Mouse (Mus musculus) liver, postnatal 0 days (tissue): Measurements from ENCODE around the gene Cdk5r2.

Source experiments
- CTCF ChIP-seq: sonication (generic); IDR thresholded peaks from 2 replicates; pipeline ENCODE4 v1.5.1; 2016; ENCODE audit warnings: antibody characterized with exemption, low read depth
- EP300 ChIP-seq: IDR thresholded peaks from 2 replicates; pipeline ENCODE4 v1.6.1; 2016; ENCODE audit warnings: antibody characterized with exemption, low read depth, mild to moderate bottlenecking

DNA sequence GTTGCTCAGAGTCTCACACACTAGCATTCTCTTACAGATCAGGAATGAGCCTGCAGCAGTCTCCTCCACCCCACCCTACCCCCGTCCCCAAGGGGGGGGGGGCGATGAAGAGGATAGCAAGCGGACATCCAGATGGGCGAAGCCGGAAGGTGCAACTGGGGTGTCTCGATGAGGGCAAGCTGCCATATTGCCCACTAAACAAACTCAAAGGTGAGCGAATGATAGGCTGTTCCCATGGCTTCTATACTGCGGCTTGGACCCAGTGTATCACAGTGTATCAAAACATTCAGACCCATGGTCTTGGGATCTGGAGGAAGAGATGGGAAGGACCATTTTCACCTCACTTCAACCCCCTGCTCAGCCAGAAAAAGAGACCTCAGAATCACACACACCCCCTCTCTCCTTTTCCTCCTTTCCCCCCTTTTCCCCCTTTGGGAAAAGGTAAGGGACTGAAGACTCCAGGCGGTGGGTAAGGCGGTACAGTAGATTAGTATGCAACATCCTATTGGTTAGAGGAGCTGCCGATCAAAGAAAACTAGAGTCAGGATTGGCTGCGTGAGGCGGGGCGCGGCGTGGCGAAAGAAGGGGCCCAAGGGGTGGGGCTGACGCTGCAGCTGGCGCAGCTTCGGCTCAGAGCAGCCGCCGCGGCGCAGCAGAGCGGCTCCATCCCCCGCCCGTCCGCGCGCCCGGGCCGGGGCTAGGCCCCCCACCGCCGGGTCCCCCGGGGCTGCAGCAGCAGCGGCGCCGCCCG, at the start of gene Cdk5r2:
- TF ChIP-seq CTCF (no peak), EP300 (no peak)
